Mouse (Mus musculus) adrenal gland (tissue): ENCODE data around the gene Lrrc7.
"Not testable (repeated sequence)": the region's sequence is repeated elsewhere in the genome, so short reads cannot be mapped to it uniquely, and the experiment has no call there.

Experiments used
- intact Hi-C: fragments of 180-260 bp; cut with DNase I; formaldehyde crosslinking; loops from one replicate; pipeline ENCODE4 v1.15.1; 2025

The Lrrc7 gene

DNA sequence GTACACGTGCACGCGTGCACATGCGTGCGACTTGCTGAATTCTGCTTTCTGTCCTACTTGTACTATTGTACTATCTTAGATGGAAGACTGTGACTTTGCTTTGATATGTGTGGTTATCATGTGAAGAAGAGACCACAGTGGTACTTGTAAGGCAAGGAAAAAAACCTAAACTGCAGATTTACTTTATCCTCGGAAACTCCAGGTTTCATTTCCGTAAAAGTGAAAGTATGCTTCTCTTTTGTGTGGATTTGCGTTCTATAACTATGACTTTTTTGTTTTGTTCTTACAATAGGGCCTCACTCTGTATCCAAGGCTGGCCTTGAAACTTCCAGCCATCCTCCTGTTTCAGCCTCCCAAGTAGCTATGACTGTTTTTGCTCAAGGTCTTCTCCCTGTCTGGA lies 392.8 kb downstream of the Lrrc7 start:
- intact Hi-C loops: no loop called here

DNA sequence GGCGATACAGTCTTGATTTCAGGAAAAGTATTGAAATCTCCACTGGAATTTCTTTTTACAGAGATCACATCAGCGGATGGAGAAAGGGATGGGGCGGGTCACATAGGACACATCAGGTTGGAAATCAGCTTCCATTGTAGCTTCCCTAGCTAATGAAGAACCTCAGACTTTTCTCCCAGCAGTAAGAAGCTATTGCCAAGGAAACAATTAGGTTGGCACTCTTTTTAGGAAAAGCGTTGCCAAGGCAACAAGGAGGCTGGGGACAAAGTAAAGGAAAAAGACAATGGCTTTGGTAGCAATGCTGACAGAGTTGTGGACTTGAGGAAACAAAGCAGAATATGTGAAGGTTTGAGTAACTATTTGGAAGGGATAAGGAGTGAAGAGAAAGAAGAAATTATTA lies 393.6 kb downstream of the Lrrc7 start:
- intact Hi-C loops: no loop called here

DNA sequence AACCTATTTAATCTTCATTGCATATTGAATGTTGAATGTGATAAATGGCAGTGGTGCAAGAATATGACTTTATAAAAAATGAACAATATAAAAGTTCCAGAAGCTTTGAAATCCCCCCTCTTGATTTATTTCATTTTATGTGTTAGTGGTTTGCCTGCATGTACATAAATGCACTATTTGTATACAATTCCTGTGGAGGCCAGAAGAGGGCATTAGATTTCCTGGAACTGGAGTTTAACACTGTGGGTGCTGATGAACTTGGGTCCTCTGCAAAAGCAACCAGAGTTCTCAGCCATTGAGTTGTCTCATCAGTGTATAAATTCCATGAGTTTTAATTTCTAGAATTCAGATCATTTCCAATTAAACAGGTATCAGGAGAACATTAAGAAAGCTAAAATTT lies 397.0 kb downstream of the Lrrc7 start:
- intact Hi-C loops: no loop called here

DNA sequence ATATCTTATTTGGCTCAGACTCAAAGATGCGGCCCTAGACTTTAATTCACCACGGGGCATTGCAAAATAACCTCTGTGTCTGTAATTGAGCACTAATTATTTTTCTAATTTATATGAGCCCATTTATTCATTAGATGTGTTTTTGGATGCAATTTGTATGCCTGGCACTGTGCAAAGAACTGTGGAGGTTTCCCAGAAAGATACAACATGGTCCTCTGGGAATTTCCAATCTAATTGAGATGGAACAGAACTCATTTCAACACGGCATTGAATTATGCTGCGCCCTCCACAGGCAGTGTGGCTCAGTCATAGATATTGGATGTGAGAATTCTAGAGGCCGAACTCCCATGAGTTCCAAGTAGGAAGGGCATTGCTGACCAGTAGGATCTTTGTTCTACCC lies 397.6 kb downstream of the Lrrc7 start:
- intact Hi-C loops: no loop called here

DNA sequence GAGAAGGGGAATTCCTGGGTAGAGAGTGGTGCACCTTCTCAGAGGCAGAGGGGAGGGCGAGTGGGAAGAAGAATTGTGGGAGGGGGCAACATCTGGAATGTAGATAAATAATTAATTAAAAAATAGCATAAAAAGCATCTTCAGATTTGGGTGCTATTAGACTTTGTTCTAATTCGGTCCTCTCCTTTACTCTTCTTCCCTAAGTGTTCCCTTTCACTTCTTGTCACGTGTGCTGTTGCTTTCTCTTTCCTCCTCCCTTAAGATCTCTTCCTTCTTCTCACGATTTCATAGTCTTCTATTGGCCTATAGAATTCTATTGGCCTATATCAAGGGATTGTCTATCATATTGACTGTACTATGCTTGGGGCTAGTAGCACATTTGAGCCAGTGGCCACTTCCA lies 398.9 kb downstream of the Lrrc7 start:
- intact Hi-C loops: no loop called here

DNA sequence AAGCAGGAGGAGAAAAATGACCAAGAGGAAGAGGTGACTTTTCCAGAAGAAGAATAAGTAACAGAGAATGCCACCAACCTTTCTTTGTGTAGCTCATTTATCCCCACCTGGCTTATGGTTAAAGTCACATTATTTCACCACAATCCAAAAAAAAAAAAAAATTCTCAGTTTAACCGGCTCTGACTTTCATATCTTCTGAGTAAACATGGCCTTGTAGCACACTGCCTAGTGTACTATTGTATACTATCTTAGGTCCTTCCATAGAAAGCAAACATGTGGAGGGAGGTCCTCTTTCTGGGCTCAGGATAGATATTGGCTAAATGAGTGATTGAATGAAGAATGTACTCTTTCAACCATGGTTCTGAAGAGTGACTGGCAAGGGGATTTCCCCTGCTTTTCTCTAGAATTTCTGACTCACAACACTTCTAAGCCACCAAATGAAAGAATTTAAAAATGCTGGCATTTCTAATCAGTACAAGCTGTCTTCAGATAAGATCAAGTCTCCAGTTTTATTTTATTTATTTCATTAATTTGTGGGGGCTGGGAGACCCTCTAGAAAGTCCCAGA lies 400.0 kb downstream of the Lrrc7 start:
- intact Hi-C loops: no loop called here

DNA sequence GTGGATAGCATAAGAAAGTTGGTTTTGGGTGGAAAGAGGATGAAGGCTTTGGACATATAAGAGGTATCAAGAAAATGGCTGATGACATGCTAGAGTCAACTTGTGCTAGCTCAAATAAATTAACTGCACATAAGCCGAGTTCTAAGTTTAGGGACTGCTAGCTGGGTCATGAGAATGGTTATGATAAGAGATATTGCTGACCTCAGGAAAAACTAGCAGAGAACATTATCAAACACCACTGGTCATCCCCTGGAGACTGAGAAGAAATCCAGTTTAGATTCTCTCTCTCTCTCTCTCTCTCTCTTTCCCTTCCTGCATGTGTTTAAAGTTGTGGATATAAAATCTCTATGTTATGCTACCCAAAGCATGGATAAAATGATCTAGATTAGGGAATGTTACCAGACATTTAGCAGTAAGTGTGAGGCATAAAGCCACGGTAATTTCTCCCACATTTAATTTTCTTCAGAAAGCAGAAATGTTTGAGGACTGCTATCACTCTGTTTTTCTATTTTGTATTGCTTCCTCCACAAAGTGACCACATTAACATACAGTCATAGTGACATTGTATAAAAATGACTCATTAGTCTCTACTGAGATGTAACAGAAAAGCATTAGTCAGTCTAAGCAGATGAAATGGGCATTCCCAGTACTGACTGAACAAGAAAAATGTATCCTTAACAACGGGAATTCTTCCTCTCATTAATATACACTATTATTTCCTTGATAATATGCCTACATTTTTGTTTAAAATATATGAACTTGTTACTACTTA lies 406.3 kb downstream of the Lrrc7 start:
- intact Hi-C loops: no loop called here

DNA sequence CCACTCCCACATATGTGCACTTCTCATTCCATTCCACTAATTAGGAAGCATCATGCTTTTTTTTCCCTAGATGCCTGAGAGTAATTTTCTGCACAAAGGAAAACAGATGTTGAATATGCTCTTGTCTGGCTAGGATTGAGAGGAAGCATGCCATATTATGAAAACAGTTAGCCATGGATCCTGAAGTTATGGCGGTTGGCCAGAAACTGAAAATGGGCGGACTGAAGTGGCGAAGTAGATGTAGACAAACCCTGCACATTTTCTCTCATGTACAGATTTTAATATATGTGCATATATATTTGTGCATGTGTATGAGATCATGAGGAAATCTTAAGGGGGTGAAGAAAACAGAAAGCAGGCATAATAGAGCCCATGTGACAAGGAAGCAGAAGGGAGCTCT lies 407.9 kb downstream of the Lrrc7 start:
- intact Hi-C loops: no loop called here

DNA sequence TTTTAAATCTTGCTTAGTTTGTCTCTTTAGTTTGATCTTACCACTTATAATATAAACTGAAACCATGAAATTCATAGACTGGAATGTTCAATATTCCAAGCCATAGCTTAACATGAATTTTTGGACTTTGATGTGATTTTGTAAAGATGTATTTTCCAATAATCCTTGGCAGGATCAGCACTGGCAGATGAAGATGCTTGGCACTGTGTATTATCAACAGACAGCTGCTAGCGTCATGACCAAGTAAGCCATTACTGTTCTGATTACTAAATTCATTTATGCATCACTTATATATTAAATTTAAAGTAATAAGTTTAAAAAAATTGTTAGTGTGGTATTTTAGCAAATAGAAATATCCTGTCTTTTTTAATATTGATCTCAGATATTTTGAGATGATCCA lies 413.0 kb downstream of the Lrrc7 start:
- intact Hi-C loops: no loop called here

DNA sequence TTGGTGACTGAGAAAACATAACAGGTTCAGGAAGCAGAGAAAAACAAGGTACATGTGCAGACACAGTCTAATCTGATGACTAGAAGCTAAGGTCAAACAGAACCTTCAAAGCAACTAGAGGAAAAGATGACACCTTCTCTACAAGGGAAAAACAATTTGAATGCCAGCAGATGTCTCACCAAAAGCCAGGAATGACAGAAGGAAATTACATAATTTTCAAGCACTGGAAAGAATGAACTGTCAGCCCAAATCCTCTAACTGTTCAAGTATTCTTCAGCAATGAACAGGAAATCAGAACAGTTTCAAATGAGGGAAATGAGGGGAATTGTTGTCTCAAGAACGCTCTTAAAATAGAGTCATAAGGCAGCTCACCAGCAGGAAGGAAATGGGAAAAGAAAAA lies 421.4 kb downstream of the Lrrc7 start:
- intact Hi-C loops: no loop called here

DNA sequence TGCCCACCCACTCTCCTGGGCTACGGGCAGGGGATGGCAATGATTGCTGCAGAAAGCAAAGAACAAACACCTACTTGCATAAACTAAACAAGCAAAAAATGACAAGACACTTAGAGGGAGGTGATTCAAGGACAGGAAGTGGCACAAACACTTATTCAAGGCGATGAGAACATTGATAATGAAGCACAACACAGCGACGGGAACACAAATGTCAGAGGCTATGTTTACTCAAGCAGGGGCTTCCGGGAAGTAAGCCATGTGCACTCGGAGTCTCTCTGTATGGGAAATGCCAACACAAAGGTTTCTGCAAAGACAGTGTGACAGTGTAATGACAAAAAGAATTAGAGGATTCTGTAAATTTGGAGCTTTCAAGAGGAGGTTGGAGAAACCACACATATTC lies 424.2 kb downstream of the Lrrc7 start:
- intact Hi-C loops: no loop called here

DNA sequence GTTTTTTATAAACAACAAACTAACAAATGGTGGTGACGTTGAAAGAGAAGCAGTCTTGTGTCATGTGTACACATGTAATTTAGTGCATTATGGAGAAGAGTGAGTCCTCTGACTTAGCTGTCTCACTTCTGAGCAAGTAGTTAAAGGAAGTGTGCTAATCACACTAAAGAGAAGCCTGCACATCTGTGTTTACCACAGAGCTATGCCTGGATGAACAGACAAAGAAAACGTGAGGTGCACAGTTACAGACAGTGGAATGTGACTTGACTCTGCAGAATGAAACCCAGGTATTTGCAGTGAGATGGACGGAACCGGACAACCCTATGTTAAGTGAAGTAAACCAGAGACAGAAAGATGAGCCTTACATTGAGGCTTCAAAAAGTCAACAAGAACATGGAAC lies 430.3 kb downstream of the Lrrc7 start:
- intact Hi-C loops: no loop called here

DNA sequence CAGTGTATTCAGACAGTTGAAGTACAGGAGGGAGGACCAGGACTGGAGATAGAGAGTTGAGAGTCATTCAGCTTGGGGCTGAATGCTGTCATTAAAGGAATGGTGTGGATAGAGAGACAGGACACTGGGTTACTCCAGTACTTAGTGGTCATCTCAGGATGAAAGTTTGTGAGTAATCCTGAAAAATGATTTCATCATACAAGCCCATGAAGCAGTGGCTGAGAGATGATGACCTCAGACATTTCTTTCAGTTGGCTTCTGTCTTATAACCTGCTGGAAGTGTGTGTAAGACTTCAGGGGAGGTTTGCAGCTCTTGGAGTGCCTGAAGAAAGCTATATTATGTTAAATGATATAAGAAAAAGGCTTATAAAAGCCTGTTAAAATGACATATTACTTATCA lies 430.8 kb downstream of the Lrrc7 start:
- intact Hi-C loops: no loop called here

DNA sequence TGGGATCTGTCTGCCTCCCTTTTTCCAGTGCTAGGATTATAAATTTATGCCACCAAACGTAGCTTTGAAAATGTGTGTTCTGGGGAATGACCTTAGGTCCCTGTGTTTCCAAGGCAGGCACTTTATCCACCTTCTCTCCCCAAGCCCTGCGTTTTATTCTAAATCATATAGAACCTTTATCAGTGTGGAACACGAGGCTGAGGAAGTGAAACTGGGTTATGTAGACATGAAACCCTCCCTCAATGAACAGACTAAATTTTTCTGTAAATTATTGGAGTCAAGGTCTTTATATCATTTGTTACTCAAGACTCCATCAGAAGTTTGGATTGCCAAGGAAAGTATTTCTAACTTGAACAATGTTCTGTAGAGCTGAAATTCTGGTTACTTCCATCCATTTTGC lies 439.1 kb downstream of the Lrrc7 start:
- intact Hi-C loops: no loop called here

DNA sequence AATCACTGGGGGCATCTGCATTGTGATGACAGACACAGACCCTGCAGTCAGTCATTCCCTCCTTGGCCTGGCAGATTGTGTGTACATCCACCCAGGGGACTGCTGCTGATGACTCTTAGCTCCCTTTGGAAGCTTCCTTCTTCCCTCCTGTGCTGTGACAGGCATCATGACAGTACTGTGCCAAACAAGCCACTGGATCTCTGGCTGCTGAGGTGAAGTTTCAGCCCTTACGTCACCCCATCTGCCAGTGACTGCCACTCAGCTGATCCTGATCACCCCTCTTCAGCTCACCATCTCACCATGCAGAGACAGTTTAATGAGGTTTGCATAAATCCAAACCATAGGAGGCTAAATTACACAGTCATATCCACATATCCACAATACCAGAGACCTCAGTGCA lies 456.8 kb downstream of the Lrrc7 start:
- intact Hi-C loops: no loop called here

DNA sequence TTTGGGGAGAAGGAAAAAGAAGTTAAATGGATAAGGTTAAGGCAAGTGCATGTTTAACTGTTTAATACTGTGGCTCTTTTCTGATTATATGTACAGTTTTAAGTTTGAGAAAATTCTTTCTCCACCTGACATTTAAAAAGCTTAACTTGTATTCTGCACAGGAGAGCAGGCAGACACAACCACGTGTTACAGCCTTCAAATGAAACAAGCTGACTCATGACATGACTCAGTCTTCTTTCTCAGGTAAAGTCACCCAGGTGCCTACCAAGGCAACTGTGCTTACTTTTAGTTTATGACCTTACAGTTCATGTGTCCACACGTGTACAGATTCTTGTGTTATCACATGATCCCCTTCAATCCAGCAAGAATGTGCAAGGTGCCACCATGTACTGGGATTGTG lies 458.6 kb downstream of the Lrrc7 start:
- intact Hi-C loops: no loop called here

DNA sequence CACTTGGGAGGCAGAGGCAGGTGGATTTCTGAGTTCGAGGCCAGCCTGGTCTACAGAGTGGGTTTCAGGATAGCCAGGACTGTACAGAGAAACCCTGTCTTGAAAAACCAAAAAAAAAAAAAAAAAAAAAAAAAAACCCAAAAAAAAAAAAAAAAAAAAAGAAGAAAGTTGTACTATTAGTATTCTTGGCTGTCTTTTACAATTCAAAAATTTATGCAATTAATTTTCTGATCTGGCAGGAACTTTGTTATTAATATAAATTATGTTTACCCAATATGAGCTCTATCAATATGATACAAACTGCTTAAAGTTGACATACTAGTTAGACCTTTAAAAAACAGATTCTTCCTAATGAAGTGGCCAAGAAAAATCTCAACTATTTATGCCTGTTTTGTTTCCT lies 459.5 kb downstream of the Lrrc7 start:
- intact Hi-C loops: not testable (repeated sequence)

DNA sequence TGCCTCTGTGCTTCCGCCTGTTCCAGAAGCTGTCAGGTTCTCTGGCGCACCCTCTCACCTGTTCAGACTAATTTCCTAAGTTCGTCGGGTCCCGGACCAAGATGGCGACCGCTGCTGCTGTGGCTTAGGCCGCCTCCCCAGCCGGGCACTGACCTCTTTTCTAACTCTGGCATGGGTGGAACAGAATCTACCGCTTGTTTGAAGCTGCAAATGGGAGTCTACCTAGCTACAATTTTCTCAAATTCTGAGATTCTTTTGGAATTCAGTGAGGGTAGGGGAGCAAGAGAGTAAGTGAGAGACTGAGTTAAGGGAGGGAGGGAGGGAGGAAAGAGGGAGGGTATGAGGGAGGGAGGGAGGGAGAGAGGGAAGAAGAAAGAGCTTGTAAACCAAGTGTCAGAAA lies 460.0 kb downstream of the Lrrc7 start:
- intact Hi-C loops: not testable (repeated sequence)

DNA sequence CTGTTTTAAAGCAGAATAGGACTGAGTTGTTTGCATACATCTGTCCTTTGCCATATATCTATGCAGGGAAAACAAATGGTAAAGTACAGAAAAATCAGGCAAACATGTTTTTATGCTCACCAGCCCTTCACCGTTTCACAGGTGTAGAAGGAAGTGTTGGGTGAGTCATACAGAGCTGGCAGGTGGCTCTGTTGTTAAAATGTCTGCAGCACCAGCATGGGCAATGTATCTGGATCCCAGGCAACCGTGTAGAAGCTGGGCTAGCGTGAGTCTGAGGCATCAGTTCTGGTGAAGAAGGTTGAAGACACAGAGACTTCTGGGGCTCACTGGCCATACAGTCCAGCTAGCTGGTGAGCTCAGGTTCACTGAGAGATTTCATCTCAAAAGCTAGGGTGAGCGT lies 468.1 kb downstream of the Lrrc7 start:
- intact Hi-C loops: no loop called here

DNA sequence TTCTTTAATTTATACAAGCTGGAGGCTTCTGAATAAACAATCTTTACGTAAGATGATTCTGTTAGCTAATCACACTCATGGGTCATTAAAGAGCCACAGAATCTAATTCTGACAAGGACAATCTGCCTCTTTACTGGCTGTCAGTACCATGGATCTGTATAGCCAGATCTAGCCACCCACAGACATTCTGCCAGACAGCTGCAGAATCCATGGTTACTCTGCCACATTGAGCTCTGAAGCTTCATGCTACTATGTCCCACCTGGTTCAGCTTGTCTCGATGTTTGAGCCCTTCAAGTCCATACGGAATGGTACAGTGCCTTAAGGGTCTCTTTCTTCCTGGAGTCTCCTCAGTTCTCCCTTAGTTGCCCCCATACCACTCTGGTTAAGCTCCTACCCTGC lies 470.4 kb downstream of the Lrrc7 start:
- intact Hi-C loops: no loop called here

DNA sequence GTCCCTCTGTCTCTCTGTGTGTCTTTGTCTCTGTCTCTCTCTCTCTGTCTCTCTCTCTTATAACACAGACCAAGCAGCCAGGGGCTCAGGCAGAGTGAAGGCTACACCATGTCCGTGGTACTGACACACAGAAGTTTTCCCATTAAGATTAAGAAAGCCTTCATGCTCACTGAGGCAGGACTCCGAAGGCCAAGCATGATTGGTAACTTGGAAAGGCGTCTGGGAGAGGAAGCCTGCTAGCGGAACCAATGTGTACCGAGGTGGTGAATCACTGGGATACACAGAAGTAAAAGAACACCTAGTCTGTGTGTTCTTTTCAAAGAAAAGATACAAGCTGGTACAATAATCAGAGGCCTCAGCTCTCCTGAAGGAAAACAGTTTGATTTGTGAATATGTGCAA lies 484.2 kb downstream of the Lrrc7 start:
- intact Hi-C loops: loop anchor here (5.0 kb wide), 1 partner anchor 201 kb away; no protein-coding TSS in a partner anchor

DNA sequence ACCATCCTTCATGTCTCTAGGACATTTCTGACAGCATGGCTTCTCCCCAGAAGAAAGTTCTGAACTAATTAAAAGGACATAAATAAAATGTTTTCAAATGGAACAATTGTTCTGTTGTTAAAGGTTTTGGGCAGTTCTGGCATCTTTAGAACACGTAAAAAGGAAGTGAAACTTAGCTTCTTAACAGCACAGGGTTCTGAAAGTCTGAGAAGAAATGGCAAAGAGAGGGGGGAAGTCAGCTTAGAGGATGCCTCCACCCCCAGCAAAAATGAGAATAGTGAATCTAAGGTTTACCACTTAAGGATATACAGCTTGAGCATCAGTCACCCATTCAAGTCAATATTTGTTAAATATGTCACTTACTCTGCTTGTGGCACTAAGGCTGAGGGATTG lies 484.6 kb downstream of the Lrrc7 start:
- intact Hi-C loops: loop anchor here (5.0 kb wide), 1 partner anchor 200 kb away; no protein-coding TSS in a partner anchor

DNA sequence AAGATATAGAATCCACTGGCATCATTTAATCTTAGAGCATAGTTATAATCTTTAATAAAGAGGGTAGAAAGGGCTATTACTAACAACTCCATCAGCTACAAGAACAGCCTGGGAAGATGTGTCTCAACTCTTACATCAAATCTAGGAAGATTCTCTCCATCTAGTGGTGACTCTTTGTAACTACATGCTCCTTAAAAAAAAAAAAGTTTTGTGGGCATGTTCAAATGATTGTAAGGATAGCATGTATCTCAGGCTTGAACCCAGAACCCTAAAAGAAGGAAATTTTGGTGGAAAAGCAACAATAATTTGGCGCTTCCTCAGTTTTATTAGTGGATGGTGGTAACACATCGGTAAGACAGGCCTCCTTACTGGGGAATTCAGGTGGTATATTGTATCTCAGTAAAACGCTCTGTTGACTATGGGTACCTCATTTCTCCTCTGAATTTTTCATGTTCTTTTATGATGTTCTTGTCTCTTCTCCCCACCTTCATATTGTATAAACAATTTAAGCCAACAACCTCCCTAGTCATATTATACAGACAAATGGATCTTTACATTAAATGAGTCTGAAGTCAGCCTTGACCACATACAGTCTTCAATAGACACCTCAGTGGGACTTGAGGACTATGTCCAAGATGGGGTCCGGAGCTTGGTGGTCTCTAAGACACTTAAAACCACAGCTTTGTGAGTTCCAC lies 485.2 kb downstream of the Lrrc7 start:
- intact Hi-C loops: loop anchor here (5.0 kb wide), 1 partner anchor 200 kb away; no protein-coding TSS in a partner anchor
